Mouse (Mus musculus) CH12.LX (cell line): ENCODE measurements at regions not wholly inside any gene's neighbourhood (a gene's known extent, or its start where the extent isn't known, plus 50 kb on each side); places are given as distances from the start of the nearest gene placed in this dataset.

Experiments used
- POLR2A ChIP-seq: IDR thresholded peaks from 2 replicates; pipeline ENCODE4 v1.6.1; 2011; ENCODE audit warnings: low read depth, mild to moderate bottlenecking, improper control_type of control experiment, low read length
- RAD21 ChIP-seq: IDR thresholded peaks from 2 replicates; pipeline ENCODE4 v1.6.1; 2011; ENCODE audit warnings: low read depth, mild to moderate bottlenecking, low read length, improper control_type of control experiment, moderate library complexity
- ZNF384 ChIP-seq: IDR thresholded peaks from 2 replicates; pipeline ENCODE4 v1.6.1; 2012; ENCODE audit warnings: low read depth, low read length, improper control_type of control experiment, inconsistent platforms

DNA sequence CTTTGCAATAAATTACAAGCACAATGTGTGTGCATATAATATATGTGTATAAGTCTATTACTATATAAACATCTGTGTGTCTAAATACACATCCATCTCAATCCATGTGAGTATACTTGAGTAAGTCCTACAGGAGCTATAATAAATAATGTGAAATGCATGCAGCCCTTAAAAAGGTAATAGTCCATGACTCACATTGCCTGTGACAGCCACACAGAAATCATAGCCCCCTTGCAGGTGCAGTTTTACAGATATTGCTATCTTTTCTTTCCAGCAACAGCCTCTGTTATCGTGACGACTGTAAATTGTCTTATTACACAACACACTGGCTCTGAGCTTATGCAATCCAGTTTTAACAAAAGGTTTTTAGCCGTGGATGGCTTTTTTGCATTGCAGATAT is 67.0 kb upstream of the 2610301B20Rik start:
- TF ChIP-seq POLR2A (no peak), RAD21 (no peak), ZNF384 (no peak)
